Mouse (Mus musculus) CH12.LX (cell line): ENCODE measurements around the gene Gm37240. TPM values are rescaled to one million over a fixed set of nuclear protein-coding genes. Genes with fewer than 3 reads are reported as not detected.

Source experiments
- DNase-seq: peaks from one replicate; pipeline ENCODE4 v3.0.0-alpha.2; 2013; ENCODE audit errors: extremely low read depth
- H3K27ac ChIP-seq: 2 replicates; pipeline ENCODE4 v1.5.1; 2012; ENCODE audit warnings: low read depth, mild to moderate bottlenecking, control low read depth, moderate library complexity; ENCODE audit not compliant: insufficient read depth
- H3K27me3 ChIP-seq: replicated peaks from 2 replicates; pipeline ENCODE3; 2012; ENCODE audit warnings: inconsistent platforms
- H3K36me3 ChIP-seq, 2 experiments: replicated peaks in 1 of 2; 2 replicates each; pipeline versions ENCODE3 to v1.6.1; 2012; ENCODE audit warnings: inconsistent platforms in 1 of 2, low read length in 1 of 2, mild to moderate bottlenecking in 1 of 2, mixed read lengths in 1 of 2, moderate library complexity in 1 of 2; ENCODE audit not compliant: control insufficient read depth in 1 of 2, insufficient read depth in 1 of 2
- H3K4me1 ChIP-seq, 2 experiments: 2 replicates each; pipeline ENCODE4 v1.6.1; 2012; ENCODE audit warnings: inconsistent platforms in 1 of 2, moderate library complexity in 1 of 2; ENCODE audit not compliant: insufficient read depth in 2 of 2, control insufficient read depth in 1 of 2
- H3K4me2 ChIP-seq: 2 replicates; pipeline ENCODE4 v1.6.1; 2012; ENCODE audit warnings: low read depth, mild to moderate bottlenecking, control low read depth; ENCODE audit not compliant: poor library complexity, insufficient read depth, severe bottlenecking
- H3K4me3 ChIP-seq, 3 experiments: fragments of 150-350 bp in 1 of 3; sonication (generic) in 1 of 3; replicated peaks in 1 of 3; 2 replicates each; pipeline versions ENCODE3 to v1.5.1; 2011 to 2012; ENCODE audit warnings: low read depth in 2 of 3, low read length in 2 of 3, mild to moderate bottlenecking in 2 of 3, moderate library complexity in 2 of 3, control low read depth in 1 of 3, improper control_type of control experiment in 1 of 3, inconsistent platforms in 1 of 3, mixed read lengths in 1 of 3; ENCODE audit not compliant: poor library complexity in 1 of 3
- H3K79me2 ChIP-seq: replicated peaks from 2 replicates; pipeline ENCODE4 v1.6.1; 2012; ENCODE audit warnings: mild to moderate bottlenecking, moderate library complexity; ENCODE audit not compliant: control insufficient read depth, poor library complexity, insufficient read depth, severe bottlenecking; ENCODE audit errors: extremely low read depth
- H3K9ac ChIP-seq: 2 replicates; pipeline ENCODE4 v1.6.1; 2012; ENCODE audit warnings: low read depth, mild to moderate bottlenecking, control low read depth, moderate library complexity; ENCODE audit not compliant: insufficient read depth
- H3K9me3 ChIP-seq: replicated peaks from 2 replicates; pipeline ENCODE3; 2012; ENCODE audit warnings: low read length, inconsistent platforms, mixed read lengths
- BHLHE40 ChIP-seq: IDR thresholded peaks from 2 replicates; pipeline ENCODE4 v1.6.1; 2011; ENCODE audit warnings: mild to moderate bottlenecking, low read depth, low read length, improper control_type of control experiment
- CHD1 ChIP-seq: IDR thresholded peaks from 2 replicates; pipeline ENCODE4 v1.6.1; 2012; ENCODE audit warnings: low read depth, low read length, improper control_type of control experiment, inconsistent platforms
- CHD2 ChIP-seq: IDR thresholded peaks from 2 replicates; pipeline ENCODE4 v1.6.1; 2011; ENCODE audit warnings: low read length, improper control_type of control experiment
- ELF1 ChIP-seq: IDR thresholded peaks from 2 replicates; pipeline ENCODE4 v1.6.1; 2014; ENCODE audit warnings: low read depth, mild to moderate bottlenecking, inconsistent platforms, low read length, improper control_type of control experiment
- ETS1 ChIP-seq: conservative IDR thresholded peaks from 2 replicates; pipeline ENCODE4 v1.6.1; 2012; ENCODE audit warnings: low read depth, mild to moderate bottlenecking, inconsistent platforms, low read length, improper control_type of control experiment, moderate library complexity
- GABPA ChIP-seq: IDR thresholded peaks from 2 replicates; pipeline ENCODE4 v1.6.1; 2012; ENCODE audit warnings: low read depth, low read length, improper control_type of control experiment, inconsistent platforms; ENCODE audit not compliant: insufficient replicate concordance
- JUN ChIP-seq: IDR thresholded peaks from 2 replicates; pipeline ENCODE4 v1.6.1; 2011; ENCODE audit warnings: low read depth, mild to moderate bottlenecking, low read length, improper control_type of control experiment, moderate library complexity; ENCODE audit not compliant: insufficient read depth
- MAFK ChIP-seq: IDR thresholded peaks from 2 replicates; pipeline ENCODE4 v1.6.1; 2011; ENCODE audit warnings: low read length, improper control_type of control experiment; ENCODE audit not compliant: insufficient replicate concordance
- MAX ChIP-seq: IDR thresholded peaks from 2 replicates; pipeline ENCODE4 v1.6.1; 2011; ENCODE audit warnings: low read length, improper control_type of control experiment
- MYC ChIP-seq: IDR thresholded peaks from 2 replicates; pipeline ENCODE4 v1.6.1; 2011; ENCODE audit warnings: low read depth, mild to moderate bottlenecking, improper control_type of control experiment, low read length
- POLR2A ChIP-seq: IDR thresholded peaks from 2 replicates; pipeline ENCODE4 v1.6.1; 2011; ENCODE audit warnings: low read depth, mild to moderate bottlenecking, improper control_type of control experiment, low read length
- RAD21 ChIP-seq: IDR thresholded peaks from 2 replicates; pipeline ENCODE4 v1.6.1; 2011; ENCODE audit warnings: low read depth, mild to moderate bottlenecking, low read length, improper control_type of control experiment, moderate library complexity
- RCOR1 ChIP-seq: conservative IDR thresholded peaks from 2 replicates; pipeline ENCODE4 v1.6.1; 2012; ENCODE audit warnings: low read depth, mild to moderate bottlenecking, inconsistent platforms, low read length, improper control_type of control experiment
- SIN3A ChIP-seq: IDR thresholded peaks from 2 replicates; pipeline ENCODE4 v1.6.1; 2012; ENCODE audit warnings: low read length, improper control_type of control experiment, inconsistent platforms
- SMC3 ChIP-seq: IDR thresholded peaks from 2 replicates; pipeline ENCODE4 v1.6.1; 2011; ENCODE audit warnings: low read depth, low read length, improper control_type of control experiment
- TCF12 ChIP-seq: IDR thresholded peaks from 2 replicates; pipeline ENCODE4 v1.6.1; 2014; ENCODE audit warnings: low read depth, mild to moderate bottlenecking, inconsistent platforms, low read length, improper control_type of control experiment
- USF2 ChIP-seq: conservative IDR thresholded peaks from 2 replicates; pipeline ENCODE4 v1.6.1; 2011; ENCODE audit warnings: low read depth, low read length, improper control_type of control experiment
- ZC3H11A ChIP-seq: IDR thresholded peaks from 2 replicates; pipeline ENCODE4 v1.6.1; 2012; ENCODE audit warnings: low read depth, mild to moderate bottlenecking, inconsistent platforms, low read length, improper control_type of control experiment
- ZKSCAN1 ChIP-seq: IDR thresholded peaks from 2 replicates; pipeline ENCODE4 v1.6.1; 2012; ENCODE audit warnings: low read depth, inconsistent platforms, low read length, improper control_type of control experiment, borderline replicate concordance
- ZMIZ1 ChIP-seq: IDR thresholded peaks from 2 replicates; pipeline ENCODE4 v1.6.1; 2012; ENCODE audit warnings: low read depth, mild to moderate bottlenecking, inconsistent platforms, low read length, improper control_type of control experiment
- ZNF384 ChIP-seq: IDR thresholded peaks from 2 replicates; pipeline ENCODE4 v1.6.1; 2012; ENCODE audit warnings: low read depth, low read length, improper control_type of control experiment, inconsistent platforms
- dilution Hi-C: fragments of 300-500 bp; cut with MboI; formaldehyde crosslinking; loops from 2 replicates; pipeline ENCODE4 v1.14.3; 2020; ENCODE audit warnings: low sequenced_read_pairs; ENCODE audit not compliant: extremely low pct_unique_long_range_greater_than_20kb, extremely low pct_ligation_motif_present
- in situ Hi-C: fragments of 300-500 bp; cut with MboI; formaldehyde crosslinking; loops from 3 replicates; pipeline ENCODE4 v1.14.3; 2019; ENCODE audit warnings: low sequenced_read_pairs, low pct_ligation_motif_present, low pct_unique_long_range_greater_than_20kb, mixed read lengths
- polyA plus RNA-seq: library from polyadenylated mRNA; unstranded; fragments of >175 nt; gene quantifications from 2 replicates; pipeline ENCODE4 v1.2.1, GENCODE M21; 2012; ENCODE audit warnings: low read depth; ENCODE audit not compliant: insufficient read length
- total RNA-seq, 2 experiments: library from RNA; depleted of rRNA; stranded (reverse); fragments of 300-350 nt in 1 of 2; fragments of >200 nt in 1 of 2; gene quantifications; 2 replicates each; pipeline ENCODE4 v1.2.3; 2012 to 2014

Gene Gm37240
- total and polyA plus RNA-seq, 3 experiments, result 0.08 to 0.19 (median 0.14) TPM

DNA sequence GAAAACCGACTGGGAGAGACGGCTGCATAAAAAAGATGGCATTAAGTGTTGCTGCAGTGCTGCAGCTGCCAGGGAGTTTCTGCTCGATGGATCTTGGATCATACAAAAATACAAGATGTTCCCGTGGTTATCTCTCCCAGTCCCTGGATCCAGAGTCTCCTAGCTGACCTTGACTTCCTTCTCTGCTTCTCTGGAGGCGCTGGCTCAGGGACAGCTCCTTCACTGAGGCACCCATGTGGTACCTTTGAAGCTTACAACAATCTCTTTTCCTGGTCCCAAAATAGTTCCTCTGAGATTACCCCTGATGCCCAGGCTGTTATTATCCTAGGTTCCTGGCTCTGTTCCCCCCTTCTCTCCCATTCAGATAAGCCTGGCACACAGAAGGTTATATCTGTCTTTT is 672.4 kb downstream of the Gm37240 start:
- no peaks in the 10 kb centered on the region for H3K36me3 ChIP-seq
- H3K9ac ChIP-seq, result no peak overlapping the region
- H3K4me2 ChIP-seq, result no peak overlapping the region
- no peaks in the 10 kb centered on the region for H3K4me1 ChIP-seq
- in situ Hi-C loops (no loop called here), dilution Hi-C loops (no loop called here)
- DNase-seq, result no peak
- H3K79me2 ChIP-seq, result no peaks in the 10 kb centered on the region
- no peak for TF ChIP-seq POLR2A
- no peak for TF ChIP-seq ZKSCAN1
- TF ChIP-seq TCF12, result no peak
- TF ChIP-seq GABPA, result no peak
- TF ChIP-seq MAFK, result no peak
- no peak for TF ChIP-seq SIN3A
- TF ChIP-seq ZNF384, result no peak
- no peak for TF ChIP-seq ETS1
- no peak for TF ChIP-seq ELF1
- no peak for TF ChIP-seq ZMIZ1
- TF ChIP-seq MAX, result no peak
- no peak overlapping the region for H3K27ac ChIP-seq
- no peaks in the 10 kb centered on the region for H3K9me3 ChIP-seq
- no peaks in the 10 kb centered on the region for H3K27me3 ChIP-seq
- no peak overlapping the region for H3K4me3 ChIP-seq

DNA sequence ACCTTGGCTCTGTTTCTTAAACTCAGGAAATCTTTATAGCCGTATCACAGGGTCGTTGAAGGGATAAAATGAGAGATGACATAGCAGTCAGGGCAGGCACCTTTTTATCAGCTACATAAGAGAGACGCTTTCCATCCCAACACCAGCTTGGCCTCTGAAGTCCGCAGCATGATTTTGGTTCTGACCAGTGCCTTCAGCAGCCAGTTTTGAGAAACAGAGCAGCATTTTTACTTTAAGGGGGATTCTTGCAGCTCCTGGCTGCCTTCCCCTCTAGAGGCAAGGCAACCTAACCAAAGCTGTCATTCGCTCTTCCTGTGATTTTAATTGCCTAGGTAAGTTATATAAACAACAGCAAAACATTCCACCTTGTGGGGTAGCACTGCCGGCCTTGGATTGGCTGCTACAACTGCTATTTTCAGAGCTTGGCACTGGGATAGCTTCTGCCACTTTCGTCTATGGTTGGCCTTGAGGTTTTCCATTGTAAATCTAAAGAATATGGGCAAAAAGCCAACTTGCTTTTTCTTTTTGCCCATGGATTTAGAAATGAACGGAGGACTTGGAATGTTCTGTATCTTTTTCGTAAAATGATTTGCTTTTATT is 674.5 kb downstream of the Gm37240 start:
- no peak overlapping the region for H3K9ac ChIP-seq
- no peak for DNase-seq
- no peak overlapping the region for H3K4me3 ChIP-seq
- H3K9me3 ChIP-seq, result no peaks in the 10 kb centered on the region
- no peak overlapping the region for H3K4me2 ChIP-seq
- dilution Hi-C loops (no loop called here), in situ Hi-C loops (no loop called here)
- TF ChIP-seq ZMIZ1 (no peak), CHD1 (no peak), RCOR1 (no peak), MAFK (no peak), GABPA (no peak), RAD21 (no peak), MYC (no peak), TCF12 (no peak), CHD2 (no peak), ZC3H11A (no peak), JUN (no peak), BHLHE40 (no peak), USF2 (no peak), MAX (no peak), SMC3 (no peak)
- no peak overlapping the region for H3K27ac ChIP-seq
- H3K4me1 ChIP-seq, result peaks cover 0 to 5% of the 10 kb centered on the region in 2 experiments; a peak in 1 of 4 replicates
- H3K79me2 ChIP-seq, result no peaks in the 10 kb centered on the region
- no peaks in the 10 kb centered on the region for H3K27me3 ChIP-seq
- H3K36me3 ChIP-seq, result no peaks in the 10 kb centered on the region
